Mouse (Mus musculus): Measurements from ENCODE around the gene Tmem213. TPM values are rescaled to one million over a fixed set of nuclear protein-coding genes. Genes with fewer than 3 reads are reported as not detected.

The Tmem213 gene
- polyA plus RNA-seq (2015; fragmentation: Nextera tagmentation; extraction: Ambion mirVana), result 2.1 and 3.8 TPM in 2 replicates

- no peaks in the 10 kb centered on the region for H3K27me3 ChIP-seq
- ATAC-seq (ENCODE audit: insufficient number of reproducible peaks, insufficient read depth, low FRiP score, low TSS enrichment, low read depth), result 0 out of 2 replicates have a peak, but pooled peaks have one; percentile 43
- H3K9ac ChIP-seq, result 0 out of 2 replicates have a peak within 1 kb of the TSS, but pooled peaks have one; percentile 40
- peaks cover 14% of the 10 kb centered on the region for H3K4me1 ChIP-seq
- H3K9me3 ChIP-seq, result no peaks in the 10 kb centered on the region
- 19% methylated on average over 9 of the region's 9 CpGs for WGBS
- H3K4me3 ChIP-seq, result 0 out of 2 replicates have a peak within 1 kb of the TSS, but pooled peaks have one; percentile 12
- H3K27ac ChIP-seq, result no peak within 1 kb of the TSS
- no peaks in the 10 kb centered on the region for H3K36me3 ChIP-seq
- H3K4me2 ChIP-seq, result peak within 1 kb of the TSS; percentile 38
Observed at GRCm38 (mm10) chr6:38109160-38109795, at the start of gene Tmem213. Gene Tmem213, plus strand, starts transcription at chr6:38109255.

- no peak overlapping the region for H3K9ac ChIP-seq
- H3K4me2 ChIP-seq, result no peak overlapping the region
- no peaks in the 10 kb centered on the region for H3K36me3 ChIP-seq
- no peak overlapping the region for H3K4me3 ChIP-seq
- no peaks in the 10 kb centered on the region for H3K27me3 ChIP-seq
- H3K27ac ChIP-seq, result no peak overlapping the region
- ATAC-seq (ENCODE audit: insufficient number of reproducible peaks, insufficient read depth, low FRiP score, low TSS enrichment, low read depth), result no peak
- peaks cover 14% of the 10 kb centered on the region for H3K4me1 ChIP-seq
- WGBS, result 70% methylated on average over 2 of the region's 2 CpGs
- H3K9me3 ChIP-seq, result no peaks in the 10 kb centered on the region
Observed at GRCm38 (mm10) chr6:38064621-38065020, 44.4 kb upstream of the Tmem213 start.

- ATAC-seq (ENCODE audit: insufficient number of reproducible peaks, insufficient read depth, low FRiP score, low TSS enrichment, low read depth), result no peak
- Histone ChIP-seq H3K9ac (no peak overlapping the region), H3K4me2 (no peak overlapping the region), H3K27ac (no peak overlapping the region), H3K9me3 (no peaks in the 10 kb centered on the region), H3K27me3 (no peaks in the 10 kb centered on the region), H3K4me1 (peaks cover 14% of the 10 kb centered on the region), H3K4me3 (no peak overlapping the region), H3K36me3 (no peaks in the 10 kb centered on the region)
- WGBS, result 67% methylated on average over 3 of the region's 3 CpGs
Observed at GRCm38 (mm10) chr6:38065122-38065500, 43.9 kb upstream of the Tmem213 start.

GRCm38 (mm10) chr6:38065501-38066122, 43.4 kb upstream of the Tmem213 start:
- WGBS, result 70% methylated on average over 11 of the region's 11 CpGs
- Histone ChIP-seq H3K36me3 (no peaks in the 10 kb centered on the region), H3K27ac (no peak overlapping the region), H3K4me2 (no peak overlapping the region), H3K27me3 (no peaks in the 10 kb centered on the region), H3K9ac (no peak overlapping the region), H3K4me3 (no peak overlapping the region), H3K9me3 (no peaks in the 10 kb centered on the region), H3K4me1 (peaks cover 14% of the 10 kb centered on the region)
- ATAC-seq (ENCODE audit: insufficient number of reproducible peaks, insufficient read depth, low FRiP score, low TSS enrichment, low read depth), result no peak

- Histone ChIP-seq H3K27me3 (no peaks in the 10 kb centered on the region), H3K4me1 (peaks cover 14% of the 10 kb centered on the region), H3K4me3 (no peak overlapping the region), H3K27ac (no peak overlapping the region), H3K9me3 (no peaks in the 10 kb centered on the region), H3K36me3 (no peaks in the 10 kb centered on the region), H3K9ac (no peak overlapping the region), H3K4me2 (no peak overlapping the region)
- WGBS, result 3% methylated on average over 5 of the region's 5 CpGs
- ATAC-seq (ENCODE audit: insufficient number of reproducible peaks, insufficient read depth, low FRiP score, low TSS enrichment, low read depth), result no peak
Observed at GRCm38 (mm10) chr6:38066215-38066614, 42.8 kb upstream of the Tmem213 start.

GRCm38 (mm10) chr6:38071256-38071655, 37.8 kb upstream of the Tmem213 start:
- H3K4me3 ChIP-seq, result no peak overlapping the region

GRCm38 (mm10) chr6:38072137-38072796, 36.8 kb upstream of the Tmem213 start:
- Histone ChIP-seq H3K36me3 (no peaks in the 10 kb centered on the region), H3K9me3 (no peaks in the 10 kb centered on the region; the same call in 1 of the 2 replicates), H3K27ac (no peak overlapping the region), H3K4me3 (no peak overlapping the region), H3K9ac (no peak overlapping the region), H3K4me1 (no peaks in the 10 kb centered on the region), H3K27me3 (no peaks in the 10 kb centered on the region), H3K4me2 (no peak overlapping the region)
- ATAC-seq (ENCODE audit: insufficient number of reproducible peaks, insufficient read depth, low FRiP score, low TSS enrichment, low read depth), result no peak
- 82% methylated on average over 5 of the region's 5 CpGs for WGBS

More at GRCm38 (mm10) chr6:38071256-38071655, 37.8 kb upstream of the Tmem213 start:
- 89% methylated on average over 4 of the region's 4 CpGs for whole genome bisulfite sequencing
- Histone ChIP-seq H3K4me2 (no peak overlapping the region), H3K27ac (no peak overlapping the region), H3K36me3 (no peaks in the 10 kb centered on the region), H3K4me1 (no peaks in the 10 kb centered on the region), H3K9me3 (no peaks in the 10 kb centered on the region; the same call in 1 of the 2 replicates), H3K27me3 (no peaks in the 10 kb centered on the region), H3K9ac (no peak overlapping the region)
- ATAC-seq (ENCODE audit: insufficient number of reproducible peaks, insufficient read depth, low FRiP score, low TSS enrichment, low read depth), result no peak

- no peak overlapping the region for H3K27ac ChIP-seq
- no peak overlapping the region for H3K4me2 ChIP-seq
- 87% methylated on average over 3 of the region's 3 CpGs for WGBS
- H3K4me3 ChIP-seq, result no peak overlapping the region
- no peaks in the 10 kb centered on the region; the same call in 1 of the 2 replicates for H3K9me3 ChIP-seq
- H3K27me3 ChIP-seq, result no peaks in the 10 kb centered on the region
- no peak overlapping the region for H3K9ac ChIP-seq
- ATAC-seq (ENCODE audit: insufficient number of reproducible peaks, insufficient read depth, low FRiP score, low TSS enrichment, low read depth), result no peak
- H3K36me3 ChIP-seq, result no peaks in the 10 kb centered on the region
- H3K4me1 ChIP-seq, result no peaks in the 10 kb centered on the region
Observed at GRCm38 (mm10) chr6:38073592-38073991, 35.5 kb upstream of the Tmem213 start.

GRCm38 (mm10) chr6:38080364-38080763, 28.7 kb upstream of the Tmem213 start:
- peaks cover 18% of the 10 kb centered on the region for H3K4me1 ChIP-seq
- ATAC-seq (ENCODE audit: insufficient number of reproducible peaks, insufficient read depth, low FRiP score, low TSS enrichment, low read depth), result 0 out of 2 replicates have a peak, but pooled peaks have one; percentile 38
- no peak overlapping the region for H3K4me2 ChIP-seq
- no peak overlapping the region for H3K9ac ChIP-seq
- no peak overlapping the region for H3K27ac ChIP-seq
- H3K4me3 ChIP-seq, result no peak overlapping the region
- no peaks in the 10 kb centered on the region for H3K9me3 ChIP-seq
- WGBS, result 46% methylated on average over 4 of the region's 4 CpGs
- H3K27me3 ChIP-seq, result no peaks in the 10 kb centered on the region
- no peaks in the 10 kb centered on the region for H3K36me3 ChIP-seq

- no peak for ATAC-seq (ENCODE audit: insufficient number of reproducible peaks, insufficient read depth, low FRiP score, low TSS enrichment, low read depth)
- peak overlapping the region; percentile 39 for H3K27ac ChIP-seq
- no peak overlapping the region for H3K4me2 ChIP-seq
- H3K9me3 ChIP-seq, result no peaks in the 10 kb centered on the region
- H3K27me3 ChIP-seq, result no peaks in the 10 kb centered on the region
- H3K36me3 ChIP-seq, result no peaks in the 10 kb centered on the region
- 36% methylated on average over 11 of the region's 11 CpGs for WGBS
- no peak overlapping the region for H3K9ac ChIP-seq
- H3K4me1 ChIP-seq, result peaks cover 18% of the 10 kb centered on the region
- no peak overlapping the region for H3K4me3 ChIP-seq
Observed at GRCm38 (mm10) chr6:38081727-38082341, 27.2 kb upstream of the Tmem213 start.

GRCm38 (mm10) chr6:38083204-38083603, 25.9 kb upstream of the Tmem213 start:
- Histone ChIP-seq H3K9ac (no peak overlapping the region), H3K4me2 (no peak overlapping the region), H3K27me3 (no peaks in the 10 kb centered on the region), H3K36me3 (no peaks in the 10 kb centered on the region), H3K4me3 (no peak overlapping the region), H3K27ac (no peak overlapping the region), H3K4me1 (peaks cover 24% of the 10 kb centered on the region), H3K9me3 (no peaks in the 10 kb centered on the region)
- ATAC-seq (ENCODE audit: insufficient number of reproducible peaks, insufficient read depth, low FRiP score, low TSS enrichment, low read depth), result no peak
- WGBS, result 36% methylated on average over 4 of the region's 4 CpGs
